Mouse (Mus musculus) c-Kit-positive CD71-negative TER-119-negative erythroid progenitor cells, embryonic 14.5 days (primary cell): ENCODE data around the gene Coro1a.

ENCODE experiments used
- DNase-seq: peaks from one replicate; pipeline ENCODE4 v3.0.0-alpha.2; 2013; ENCODE audit warnings: low read depth

Coro1a gene

GRCm38 (mm10) chr7:126708175-126708952 lies 777 bp upstream of the Coro1a start:
- no peak for DNase-seq

DNA sequence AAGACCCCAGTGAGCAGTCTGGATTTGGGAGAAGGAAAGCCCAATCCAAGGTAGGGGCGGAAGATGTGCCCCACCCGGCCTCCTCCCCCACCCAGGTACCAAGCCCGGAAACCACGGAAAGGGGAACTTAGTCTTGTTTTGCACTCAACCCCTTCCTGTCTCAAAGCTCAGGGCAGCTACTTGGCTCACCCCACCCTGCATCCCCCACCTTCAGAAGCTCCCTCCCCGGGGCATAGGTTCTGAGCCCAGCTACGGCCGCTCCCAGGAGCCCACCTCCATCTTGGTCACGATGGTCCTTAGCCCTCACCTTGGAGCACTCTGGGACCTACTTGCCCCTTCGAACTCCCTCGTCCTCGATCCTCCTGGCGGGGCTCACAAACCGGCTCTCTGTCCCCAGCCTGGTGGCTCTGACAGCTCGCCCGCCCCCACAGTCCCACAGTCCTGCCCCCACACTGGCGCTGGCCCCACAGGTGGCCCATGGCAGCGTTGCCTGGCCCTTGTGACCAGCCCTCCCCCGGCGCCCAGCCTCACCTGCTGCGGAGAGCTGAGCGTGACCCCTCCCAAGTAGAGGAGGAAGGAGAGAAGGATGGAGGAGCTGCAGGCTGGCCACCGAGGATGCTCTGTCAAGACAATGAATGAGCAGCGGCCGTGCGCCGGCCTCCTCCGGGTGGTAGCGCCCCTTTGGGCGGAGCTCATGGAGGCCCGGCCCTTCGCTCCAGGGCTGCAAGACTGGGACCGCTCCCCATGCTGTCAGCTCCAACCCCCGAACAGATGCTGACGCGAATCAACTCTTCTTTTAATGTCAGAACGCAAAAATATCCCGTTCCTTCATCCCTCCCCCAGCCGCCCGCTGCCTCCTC lies 3.2 kb downstream of the Coro1a start:
- no peak for DNase-seq

DNA sequence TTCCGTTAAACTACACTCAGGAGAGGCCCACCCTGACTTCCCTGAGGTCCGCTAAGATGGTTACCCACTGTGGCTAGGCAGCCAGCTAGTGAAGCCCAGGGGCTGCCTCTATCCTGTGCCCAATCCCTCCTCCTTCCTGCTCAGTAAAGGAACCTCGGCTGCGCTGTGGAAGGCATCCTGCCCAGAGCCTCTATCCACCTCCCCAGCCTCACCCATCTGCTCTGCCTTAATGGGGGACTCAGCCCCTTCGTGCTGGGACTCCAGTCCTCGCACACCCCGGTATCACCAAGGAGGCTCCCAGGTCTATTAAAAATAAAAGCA lies 3.9 kb downstream of the Coro1a start:
- no peak for DNase-seq

GRCm38 (mm10) chr7:126702861-126703756 lies 4.5 kb downstream of the Coro1a start:
- no peak for DNase-seq

GRCm38 (mm10) chr7:126702358-126702757 lies 5.2 kb downstream of the Coro1a start:
- DNase-seq, result no peak

GRCm38 (mm10) chr7:126701559-126702357 lies 5.8 kb downstream of the Coro1a start:
- DNase-seq, result no peak

- DNase-seq, result peak; percentile 93
Measured at GRCm38 (mm10) chr7:126701070-126701469, 6.5 kb downstream of the Coro1a start.

DNA sequence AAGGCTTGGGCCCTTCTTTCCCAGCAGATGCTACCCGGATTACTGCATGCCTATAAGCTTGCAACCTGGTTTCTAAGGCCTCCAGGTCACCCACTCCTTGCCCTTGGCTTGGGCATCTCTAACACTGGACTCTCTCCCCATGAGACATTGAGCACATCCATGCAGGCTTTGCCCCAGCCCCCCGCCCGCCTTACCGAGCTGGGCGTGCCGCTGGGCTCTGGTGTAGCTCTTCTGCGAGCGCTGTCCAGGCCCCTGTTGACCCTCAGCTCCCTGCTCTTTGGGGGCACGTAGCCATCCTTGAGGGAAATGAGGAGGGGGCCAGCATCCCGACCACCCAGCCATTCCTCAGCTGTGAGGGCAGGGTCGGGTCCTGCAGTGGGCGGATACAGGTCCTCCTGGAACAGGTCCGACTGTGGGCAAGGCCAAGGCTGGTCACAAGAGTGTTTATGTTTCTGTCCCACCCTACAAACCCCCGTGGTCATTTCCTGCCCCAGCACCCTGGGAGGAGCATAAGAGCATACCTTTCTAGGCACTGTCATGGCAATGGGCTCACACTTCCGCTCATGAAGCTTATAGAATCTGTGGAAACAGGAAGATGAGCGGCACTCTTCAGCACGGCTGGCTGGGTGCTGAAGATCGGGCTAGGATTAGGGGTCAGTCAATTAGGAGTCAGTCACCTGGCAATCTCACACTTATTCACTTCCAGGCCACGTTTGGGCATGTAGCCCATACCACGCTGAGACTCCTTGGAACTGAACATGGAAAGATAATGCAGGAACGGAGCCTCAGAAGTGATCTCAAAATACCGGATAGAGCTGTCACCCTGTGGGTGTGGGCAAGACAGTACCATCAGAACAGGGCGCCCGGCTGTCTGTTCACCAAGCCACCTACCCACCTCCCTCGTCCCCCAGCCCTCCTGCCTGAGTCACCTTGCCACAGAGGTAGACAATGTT lies 7.2 kb downstream of the Coro1a start:
- no peak for DNase-seq

GRCm38 (mm10) chr7:126697838-126698237 lies 9.7 kb downstream of the Coro1a start:
- DNase-seq, result no peak

DNA sequence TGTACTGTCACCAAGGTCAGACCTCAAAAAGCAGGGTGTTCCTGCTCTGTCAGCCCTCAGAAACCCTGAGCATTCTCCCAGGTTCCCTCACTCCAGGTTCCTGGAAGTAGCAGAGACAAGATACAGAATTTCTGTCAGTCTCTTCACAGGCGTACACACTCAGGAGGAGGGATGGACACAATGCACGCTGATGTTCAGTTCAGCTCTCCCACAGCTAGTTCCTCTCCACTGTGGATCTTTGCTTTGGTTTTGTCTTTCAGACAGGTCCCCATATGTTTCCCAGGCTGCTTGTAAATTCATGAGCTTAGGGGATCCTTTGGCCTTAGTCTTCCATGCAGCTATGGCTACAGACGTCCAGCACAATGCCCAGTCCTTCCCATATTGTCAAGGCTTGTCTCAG lies 10.7 kb downstream of the Coro1a start:
- no peak for DNase-seq

GRCm38 (mm10) chr7:126696303-126696702 lies 11.3 kb downstream of the Coro1a start:
- DNase-seq, result no peak

- peak; percentile 90 for DNase-seq
Measured at GRCm38 (mm10) chr7:126695631-126696207, 11.9 kb downstream of the Coro1a start, which contains the start of gene Slx1b. Gene Slx1b (minus strand): TSS chr7:126695784.

- no peak for DNase-seq
Measured at GRCm38 (mm10) chr7:126695210-126695611, 12.4 kb downstream of the Coro1a start, which contains the start of gene Bola2. Gene Bola2 (plus strand): TSS chr7:126695401.

- DNase-seq, result no peak
Measured at GRCm38 (mm10) chr7:126694441-126695051, 13.0 kb downstream of the Coro1a start.

DNA sequence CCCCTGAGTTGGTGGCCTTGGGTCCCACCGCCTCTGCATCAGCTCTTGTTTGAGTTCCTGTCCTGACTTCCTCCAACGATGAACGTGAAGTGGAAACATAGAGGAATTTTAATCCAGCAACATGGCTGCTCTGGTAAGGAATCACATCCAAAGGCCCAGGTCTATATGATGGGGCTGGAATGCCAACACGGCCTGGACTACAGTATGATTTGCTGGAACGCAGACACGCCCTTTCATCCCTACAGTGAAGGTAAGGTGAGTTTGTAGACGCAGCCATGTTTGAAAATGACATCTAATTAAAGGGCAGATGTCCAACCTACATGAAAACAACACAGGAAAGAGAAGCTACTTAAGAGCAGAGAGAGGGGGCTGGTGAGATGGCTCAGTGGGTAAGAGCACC lies 13.8 kb downstream of the Coro1a start:
- DNase-seq, result no peak

GRCm38 (mm10) chr7:126693256-126693655 lies 14.3 kb downstream of the Coro1a start:
- peak; percentile 92 for DNase-seq

DNA sequence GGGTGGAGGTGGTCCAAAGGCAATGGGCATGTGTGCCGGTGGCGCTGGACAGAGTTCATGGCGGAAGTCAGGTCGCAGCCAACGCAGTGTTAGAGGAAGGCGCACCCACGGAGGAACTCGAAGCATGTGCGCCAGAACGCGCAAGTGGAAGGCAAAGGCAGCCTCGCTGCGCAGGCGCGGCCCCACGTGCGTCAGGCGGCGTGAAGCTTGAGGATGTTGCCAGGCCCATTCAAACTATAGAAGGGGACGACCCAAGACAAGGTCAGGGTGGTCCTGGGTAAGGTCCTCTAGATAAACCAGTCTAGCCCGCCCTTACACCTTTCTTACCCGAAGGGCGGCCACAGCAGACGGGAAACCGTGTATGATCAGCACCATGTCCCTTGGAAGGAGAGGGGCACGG lies 15.2 kb downstream of the Coro1a start:
- no peak for DNase-seq

DNA sequence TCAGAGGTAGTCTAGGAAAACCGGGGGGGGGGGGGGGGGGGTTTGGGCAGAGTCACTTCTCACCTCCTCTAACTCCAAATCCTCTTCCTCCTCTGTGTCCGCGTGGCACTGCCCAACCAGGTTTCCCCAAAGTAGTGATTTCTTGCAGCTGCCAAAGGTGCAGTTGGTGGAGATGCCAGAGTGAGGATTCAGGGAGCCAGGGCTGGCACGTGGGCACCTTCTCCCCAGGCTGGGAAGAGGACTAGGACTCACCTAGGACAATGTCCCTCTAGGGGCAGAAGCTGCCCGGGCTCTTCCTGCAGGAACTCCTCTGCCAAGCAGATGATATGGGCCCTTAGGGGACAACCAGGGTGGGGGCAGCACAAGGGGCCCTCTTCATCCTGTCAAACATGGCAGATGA lies 15.9 kb downstream of the Coro1a start:
- no peak for DNase-seq

DNA sequence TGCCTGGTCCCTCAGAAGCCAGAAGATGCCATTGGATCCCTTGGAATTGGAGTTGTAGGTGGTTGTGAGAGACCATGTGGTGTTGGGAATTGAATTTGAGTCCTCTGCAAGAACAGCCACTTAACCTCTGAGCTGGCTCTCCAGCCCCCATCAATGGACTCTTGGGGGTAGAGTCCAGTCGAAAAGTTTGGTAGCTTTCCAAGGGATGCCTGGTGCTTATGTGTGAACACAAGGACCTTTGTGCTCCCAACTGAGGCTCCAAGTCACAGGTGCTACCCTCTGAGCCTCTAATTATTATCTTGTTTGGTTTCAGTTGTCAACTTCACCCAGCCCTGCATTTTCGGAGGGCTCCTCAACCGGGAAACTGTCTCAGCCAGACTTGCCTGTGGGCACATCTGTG lies 16.9 kb downstream of the Coro1a start:
- DNase-seq, result no peak
